Mouse (Mus musculus) forebrain, embryonic 11.5 days (tissue): ENCODE results near the gene Slc36a1. TPM values are rescaled to one million over a fixed set of nuclear protein-coding genes. Genes with fewer than 3 reads are reported as not detected.

ENCODE experiments used
- ATAC-seq: fragments of 200-750 bp; cut with Nextera tagmentation; replicated peaks from 2 replicates; pipeline ENCODE4 v1.8.0; 2017; ENCODE audit warnings: moderate TSS enrichment; ENCODE audit not compliant: low FRiP score
- DNase-seq: peaks from one replicate; pipeline ENCODE4 v3.0.0-alpha.2; 2017; ENCODE audit warnings: low spot score
- H3K27ac ChIP-seq: fragments of 300-500 bp; sonication (generic); 2 replicates; pipeline ENCODE4 v1.5.1; 2014; ENCODE audit warnings: low read depth, low read length
- H3K27me3 ChIP-seq: fragments of 300-500 bp; sonication (generic); 2 replicates; pipeline ENCODE4 v1.6.1; 2014; ENCODE audit warnings: mild to moderate bottlenecking, low read length, mixed read lengths; ENCODE audit not compliant: control insufficient read depth, insufficient read depth
- H3K36me3 ChIP-seq: fragments of 300-500 bp; sonication (generic); 2 replicates; pipeline ENCODE4 v1.6.1; 2014; ENCODE audit warnings: mild to moderate bottlenecking, low read length, moderate library complexity, mixed read lengths; ENCODE audit not compliant: control insufficient read depth, insufficient read depth
- H3K4me1 ChIP-seq: fragments of 300-500 bp; sonication (generic); replicated peaks from 2 replicates; pipeline ENCODE4 v1.6.1; 2014; ENCODE audit warnings: low read length, mixed read lengths; ENCODE audit not compliant: control insufficient read depth, insufficient read depth
- H3K4me2 ChIP-seq: fragments of 300-500 bp; sonication (generic); 2 replicates; pipeline ENCODE4 v1.6.1; 2014; ENCODE audit warnings: low read depth, mild to moderate bottlenecking, low read length, moderate library complexity, mixed read lengths; ENCODE audit not compliant: severe bottlenecking
- H3K4me3 ChIP-seq: fragments of 300-500 bp; sonication (generic); 2 replicates; pipeline ENCODE4 v1.5.1; 2014; ENCODE audit warnings: low read depth, low read length
- H3K9ac ChIP-seq: fragments of 300-500 bp; sonication (generic); 2 replicates; pipeline ENCODE4 v1.6.1; 2014; ENCODE audit warnings: low read length
- H3K9me3 ChIP-seq: fragments of 300-500 bp; sonication (generic); 2 replicates; pipeline ENCODE4 v1.6.1; 2016; ENCODE audit warnings: low read length, mixed read lengths; ENCODE audit not compliant: control insufficient read depth
- WGBS: fragments of 180-500 bp; shearing (Covaris S2); extraction: QIAGEN DNeasy Blood & Tissue Kit; methylation state at CpG from one replicate; pipeline ENCODE4 v1.1.7; 2014; 5-methylcytosine and 5-hydroxymethylcytosine counted together
- polyA plus RNA-seq: library from polyadenylated mRNA; unstranded; fragments of >200 nt; fragmentation: Nextera tagmentation; extraction: Ambion mirVana; gene quantifications from 2 replicates; pipeline ENCODE4 v1.2.1, GENCODE M21; 2014

Slc36a1 gene
- polyA plus RNA-seq, 1 experiment from 2014 or later = 1.6 TPM

- DNase-seq = no peak
- Histone ChIP-seq H3K27ac (no peak overlapping the region), H3K9ac (no peak overlapping the region), H3K27me3 (no peaks in the 10 kb centered on the region), H3K9me3 (no peaks in the 10 kb centered on the region), H3K4me1 (no peaks in the 10 kb centered on the region), H3K36me3 (no peaks in the 10 kb centered on the region), H3K4me2 (no peak overlapping the region), H3K4me3 (no peak overlapping the region)
- no peak for ATAC-seq
- 81% methylated on average over 3 of the region's 3 CpGs for WGBS
Measured at GRCm38 (mm10) chr11:55214978-55215377, 10.8 kb downstream of the Slc36a1 start.

- Histone ChIP-seq H3K36me3 (no peaks in the 10 kb centered on the region; the same call in 1 of the 2 replicates), H3K9me3 (no peaks in the 10 kb centered on the region), H3K4me3 (no peak overlapping the region), H3K9ac (no peak overlapping the region), H3K27me3 (no peaks in the 10 kb centered on the region), H3K4me1 (no peaks in the 10 kb centered on the region), H3K27ac (no peak overlapping the region), H3K4me2 (no peak overlapping the region)
- ATAC-seq (no peak), DNase-seq (no peak)
- WGBS = 75% methylated on average over 4 of the region's 4 CpGs
Measured at GRCm38 (mm10) chr11:55216061-55216460, 11.9 kb downstream of the Slc36a1 start.

GRCm38 (mm10) chr11:55216830-55217229, 12.7 kb downstream of the Slc36a1 start:
- H3K4me2 ChIP-seq = no peak overlapping the region
- no peaks in the 10 kb centered on the region for H3K27me3 ChIP-seq
- DNase-seq = no peak
- H3K9me3 ChIP-seq = no peaks in the 10 kb centered on the region
- H3K4me3 ChIP-seq = no peak overlapping the region
- no peaks in the 10 kb centered on the region; the same call in 1 of the 2 replicates for H3K36me3 ChIP-seq
- H3K9ac ChIP-seq = no peak overlapping the region
- no peak for ATAC-seq
- H3K27ac ChIP-seq = no peak overlapping the region
- H3K4me1 ChIP-seq = no peaks in the 10 kb centered on the region
- WGBS = 92% methylated on average over 13 of the region's 13 CpGs

GRCm38 (mm10) chr11:55217418-55217817, 13.3 kb downstream of the Slc36a1 start:
- ATAC-seq (no peak), DNase-seq (no peak)
- Histone ChIP-seq H3K4me1 (no peaks in the 10 kb centered on the region), H3K9ac (no peak overlapping the region), H3K4me2 (no peak overlapping the region), H3K27me3 (no peaks in the 10 kb centered on the region), H3K4me3 (no peak overlapping the region), H3K9me3 (no peaks in the 10 kb centered on the region), H3K27ac (no peak overlapping the region), H3K36me3 (no peaks in the 10 kb centered on the region; the same call in 1 of the 2 replicates)
- 90% methylated on average over 4 of the region's 4 CpGs for WGBS

- no peaks in the 10 kb centered on the region; the same call in 1 of the 2 replicates for H3K36me3 ChIP-seq
Measured at GRCm38 (mm10) chr11:55217880-55218279, 13.7 kb downstream of the Slc36a1 start.

GRCm38 (mm10) chr11:55218473-55218872, 14.3 kb downstream of the Slc36a1 start:
- no peak overlapping the region for H3K4me3 ChIP-seq
- H3K4me1 ChIP-seq = no peaks in the 10 kb centered on the region
- H3K4me2 ChIP-seq = no peak overlapping the region
- 82% methylated on average over 3 of the region's 3 CpGs for WGBS
- H3K9me3 ChIP-seq = no peaks in the 10 kb centered on the region
- no peak overlapping the region for H3K9ac ChIP-seq
- H3K27me3 ChIP-seq = no peaks in the 10 kb centered on the region
- H3K27ac ChIP-seq = no peak overlapping the region
- ATAC-seq (no peak), DNase-seq (no peak)
- no peaks in the 10 kb centered on the region; the same call in 1 of the 2 replicates for H3K36me3 ChIP-seq

More at GRCm38 (mm10) chr11:55217880-55218279, 13.7 kb downstream of the Slc36a1 start:
- 95% methylated on average over 7 of the region's 7 CpGs for WGBS
- Histone ChIP-seq H3K27ac (no peak overlapping the region), H3K9ac (no peak overlapping the region), H3K4me2 (no peak overlapping the region), H3K4me3 (no peak overlapping the region), H3K4me1 (no peaks in the 10 kb centered on the region), H3K27me3 (no peaks in the 10 kb centered on the region), H3K9me3 (no peaks in the 10 kb centered on the region)
- ATAC-seq = no peak
- no peak for DNase-seq

GRCm38 (mm10) chr11:55221306-55221705, 17.2 kb downstream of the Slc36a1 start:
- H3K4me3 ChIP-seq = no peak overlapping the region
- DNase-seq = no peak
- H3K9me3 ChIP-seq = no peaks in the 10 kb centered on the region
- no peak overlapping the region for H3K9ac ChIP-seq
- no peak for ATAC-seq
- 87% methylated on average over 7 of the region's 7 CpGs for WGBS
- H3K27me3 ChIP-seq = no peaks in the 10 kb centered on the region
- H3K4me1 ChIP-seq = no peaks in the 10 kb centered on the region
- H3K27ac ChIP-seq = no peak overlapping the region
- no peak overlapping the region for H3K4me2 ChIP-seq
- H3K36me3 ChIP-seq = no peaks in the 10 kb centered on the region; the same call in 1 of the 2 replicates

- Histone ChIP-seq H3K4me1 (no peaks in the 10 kb centered on the region), H3K27ac (no peak overlapping the region), H3K9ac (no peak overlapping the region), H3K27me3 (no peaks in the 10 kb centered on the region), H3K9me3 (no peaks in the 10 kb centered on the region), H3K36me3 (no peaks in the 10 kb centered on the region), H3K4me2 (no peak overlapping the region), H3K4me3 (no peak overlapping the region)
- ATAC-seq (no peak), DNase-seq (no peak)
- WGBS = 90% methylated on average over 6 of the region's 6 CpGs
Measured at GRCm38 (mm10) chr11:55231034-55231433, 26.9 kb downstream of the Slc36a1 start.

GRCm38 (mm10) chr11:55234288-55234687, 30.1 kb downstream of the Slc36a1 start:
- no peaks in the 10 kb centered on the region for H3K9me3 ChIP-seq
- no peak for ATAC-seq
- no peak overlapping the region for H3K4me2 ChIP-seq
- no peaks in the 10 kb centered on the region for H3K36me3 ChIP-seq
- H3K9ac ChIP-seq = no peak overlapping the region
- WGBS = 92% methylated on average over 7 of the region's 7 CpGs
- no peak overlapping the region for H3K4me3 ChIP-seq
- H3K4me1 ChIP-seq = no peaks in the 10 kb centered on the region
- no peak for DNase-seq
- H3K27me3 ChIP-seq = no peaks in the 10 kb centered on the region
- H3K27ac ChIP-seq = no peak overlapping the region
